Mouse (Mus musculus): Measurements from ENCODE around the gene Taf3.

DNA sequence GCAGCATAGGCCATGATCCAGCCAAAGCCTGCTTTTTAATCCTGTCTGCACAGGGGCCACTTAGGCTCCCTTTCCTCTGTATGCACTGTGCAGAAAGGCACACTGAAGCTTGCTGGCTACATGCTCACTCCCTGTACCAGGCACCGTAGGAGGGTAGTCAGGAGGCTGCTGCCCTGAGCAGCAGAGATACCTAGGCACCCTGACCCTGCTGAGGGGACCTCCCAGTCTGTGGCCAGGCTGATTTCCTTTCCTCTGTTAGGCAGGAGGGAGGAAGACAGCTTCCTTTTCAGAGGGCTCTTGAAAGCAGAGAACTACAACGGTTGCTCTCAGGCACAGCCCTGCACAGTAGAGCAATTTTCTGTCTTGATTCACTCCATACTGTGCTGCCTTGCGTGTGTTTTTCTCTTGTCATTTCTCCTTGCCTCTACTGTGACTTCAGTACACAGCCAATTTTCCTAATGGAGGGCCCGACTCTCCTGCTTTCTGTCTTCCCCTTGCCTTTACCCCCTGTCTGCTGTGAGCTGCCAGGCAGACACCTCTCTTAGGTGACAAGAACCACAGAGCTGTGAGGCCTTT lies 177.2 kb downstream of the Taf3 start:
- no peak for TF ChIP-seq CTCF (IDR thresholded peaks at IDR 0.05; ENCODE audit: low read depth, low read length)
- no peak for TF ChIP-seq GATA1 (IDR thresholded peaks at IDR 0.05; ENCODE audit: borderline replicate concordance, low read length)

All from G1E (cell line).